Mouse (Mus musculus) CH12.LX (cell line): Measurements from ENCODE around the gene Acoxl. TPM values are rescaled to one million over a fixed set of nuclear protein-coding genes. Genes with fewer than 3 reads are reported as not detected.

Source experiments
- DNase-seq: peaks from one replicate; pipeline ENCODE4 v3.0.0-alpha.2; 2013; ENCODE audit errors: extremely low read depth
- H3K27ac ChIP-seq: 2 replicates; pipeline ENCODE4 v1.5.1; 2012; ENCODE audit warnings: low read depth, mild to moderate bottlenecking, control low read depth, moderate library complexity; ENCODE audit not compliant: insufficient read depth
- H3K27me3 ChIP-seq: replicated peaks from 2 replicates; pipeline ENCODE3; 2012; ENCODE audit warnings: inconsistent platforms
- H3K36me3 ChIP-seq, 2 experiments: replicated peaks in 1 of 2; 2 replicates each; pipeline versions ENCODE3 to v1.6.1; 2012; ENCODE audit warnings: inconsistent platforms in 1 of 2, low read length in 1 of 2, mild to moderate bottlenecking in 1 of 2, mixed read lengths in 1 of 2, moderate library complexity in 1 of 2; ENCODE audit not compliant: control insufficient read depth in 1 of 2, insufficient read depth in 1 of 2
- H3K4me1 ChIP-seq, 2 experiments: 2 replicates each; pipeline ENCODE4 v1.6.1; 2012; ENCODE audit warnings: inconsistent platforms in 1 of 2, moderate library complexity in 1 of 2; ENCODE audit not compliant: insufficient read depth in 2 of 2, control insufficient read depth in 1 of 2
- H3K4me2 ChIP-seq: 2 replicates; pipeline ENCODE4 v1.6.1; 2012; ENCODE audit warnings: low read depth, mild to moderate bottlenecking, control low read depth; ENCODE audit not compliant: poor library complexity, insufficient read depth, severe bottlenecking
- H3K4me3 ChIP-seq, 3 experiments: fragments of 150-350 bp in 1 of 3; sonication (generic) in 1 of 3; replicated peaks in 1 of 3; 2 replicates each; pipeline versions ENCODE3 to v1.5.1; 2011 to 2012; ENCODE audit warnings: low read depth in 2 of 3, low read length in 2 of 3, mild to moderate bottlenecking in 2 of 3, moderate library complexity in 2 of 3, control low read depth in 1 of 3, improper control_type of control experiment in 1 of 3, inconsistent platforms in 1 of 3, mixed read lengths in 1 of 3; ENCODE audit not compliant: poor library complexity in 1 of 3
- H3K79me2 ChIP-seq: replicated peaks from 2 replicates; pipeline ENCODE4 v1.6.1; 2012; ENCODE audit warnings: mild to moderate bottlenecking, moderate library complexity; ENCODE audit not compliant: control insufficient read depth, poor library complexity, insufficient read depth, severe bottlenecking; ENCODE audit errors: extremely low read depth
- H3K9ac ChIP-seq: 2 replicates; pipeline ENCODE4 v1.6.1; 2012; ENCODE audit warnings: low read depth, mild to moderate bottlenecking, control low read depth, moderate library complexity; ENCODE audit not compliant: insufficient read depth
- H3K9me3 ChIP-seq: replicated peaks from 2 replicates; pipeline ENCODE3; 2012; ENCODE audit warnings: low read length, inconsistent platforms, mixed read lengths
- BHLHE40 ChIP-seq: IDR thresholded peaks from 2 replicates; pipeline ENCODE4 v1.6.1; 2011; ENCODE audit warnings: mild to moderate bottlenecking, low read depth, low read length, improper control_type of control experiment
- CHD1 ChIP-seq: IDR thresholded peaks from 2 replicates; pipeline ENCODE4 v1.6.1; 2012; ENCODE audit warnings: low read depth, low read length, improper control_type of control experiment, inconsistent platforms
- CHD2 ChIP-seq: IDR thresholded peaks from 2 replicates; pipeline ENCODE4 v1.6.1; 2011; ENCODE audit warnings: low read length, improper control_type of control experiment
- CTCF ChIP-seq, 2 experiments: IDR thresholded peaks in 1 of 2; conservative IDR thresholded peaks in 1 of 2; 2 replicates each; pipeline ENCODE4 v1.5.1; 2011 to 2012; ENCODE audit warnings: low read depth in 2 of 2, low read length in 2 of 2, improper control_type of control experiment in 1 of 2, inconsistent platforms in 1 of 2, mild to moderate bottlenecking in 1 of 2, moderate library complexity in 1 of 2
- E2F4 ChIP-seq: IDR thresholded peaks from 2 replicates; pipeline ENCODE4 v1.6.1; 2011; ENCODE audit warnings: low read depth, low read length, improper control_type of control experiment; ENCODE audit not compliant: insufficient replicate concordance
- ELF1 ChIP-seq: IDR thresholded peaks from 2 replicates; pipeline ENCODE4 v1.6.1; 2014; ENCODE audit warnings: low read depth, mild to moderate bottlenecking, inconsistent platforms, low read length, improper control_type of control experiment
- EP300 ChIP-seq: IDR thresholded peaks from 2 replicates; pipeline ENCODE4 v1.6.1; 2011; ENCODE audit warnings: low read length, improper control_type of control experiment
- ETS1 ChIP-seq: conservative IDR thresholded peaks from 2 replicates; pipeline ENCODE4 v1.6.1; 2012; ENCODE audit warnings: low read depth, mild to moderate bottlenecking, inconsistent platforms, low read length, improper control_type of control experiment, moderate library complexity
- GABPA ChIP-seq: IDR thresholded peaks from 2 replicates; pipeline ENCODE4 v1.6.1; 2012; ENCODE audit warnings: low read depth, low read length, improper control_type of control experiment, inconsistent platforms; ENCODE audit not compliant: insufficient replicate concordance
- HCFC1 ChIP-seq: IDR thresholded peaks from 2 replicates; pipeline ENCODE4 v1.6.1; 2012; ENCODE audit warnings: low read depth, mild to moderate bottlenecking, inconsistent platforms, low read length, improper control_type of control experiment
- IRF4 ChIP-seq: IDR thresholded peaks from 2 replicates; pipeline ENCODE4 v1.6.1; 2014; ENCODE audit warnings: low read depth, mild to moderate bottlenecking, inconsistent platforms, low read length, improper control_type of control experiment
- JUN ChIP-seq: IDR thresholded peaks from 2 replicates; pipeline ENCODE4 v1.6.1; 2011; ENCODE audit warnings: low read depth, mild to moderate bottlenecking, low read length, improper control_type of control experiment, moderate library complexity; ENCODE audit not compliant: insufficient read depth
- JUND ChIP-seq: conservative IDR thresholded peaks from 2 replicates; pipeline ENCODE4 v1.6.1; 2011; ENCODE audit warnings: low read depth, low read length, improper control_type of control experiment
- KAT2A ChIP-seq: IDR thresholded peaks from 2 replicates; pipeline ENCODE4 v1.6.1; 2012; ENCODE audit warnings: low read length, improper control_type of control experiment, inconsistent platforms; ENCODE audit not compliant: insufficient replicate concordance
- MAFK ChIP-seq: IDR thresholded peaks from 2 replicates; pipeline ENCODE4 v1.6.1; 2011; ENCODE audit warnings: low read length, improper control_type of control experiment; ENCODE audit not compliant: insufficient replicate concordance
- MAX ChIP-seq: IDR thresholded peaks from 2 replicates; pipeline ENCODE4 v1.6.1; 2011; ENCODE audit warnings: low read length, improper control_type of control experiment
- MAZ ChIP-seq: IDR thresholded peaks from 2 replicates; pipeline ENCODE4 v1.6.1; 2012; ENCODE audit warnings: low read depth, mild to moderate bottlenecking, inconsistent platforms, low read length, improper control_type of control experiment, moderate library complexity
- MEF2A ChIP-seq: IDR thresholded peaks from 2 replicates; pipeline ENCODE4 v1.6.1; 2014; ENCODE audit warnings: low read depth, mild to moderate bottlenecking, inconsistent platforms, low read length, improper control_type of control experiment, borderline replicate concordance
- MXI1 ChIP-seq: IDR thresholded peaks from 2 replicates; pipeline ENCODE4 v1.6.1; 2011; ENCODE audit warnings: mild to moderate bottlenecking, low read depth, low read length, improper control_type of control experiment
- MYC ChIP-seq: IDR thresholded peaks from 2 replicates; pipeline ENCODE4 v1.6.1; 2011; ENCODE audit warnings: low read depth, mild to moderate bottlenecking, improper control_type of control experiment, low read length
- NELFE ChIP-seq: IDR thresholded peaks from 2 replicates; pipeline ENCODE4 v1.6.1; 2011; ENCODE audit warnings: low read depth, low read length, improper control_type of control experiment
- NRF1 ChIP-seq: IDR thresholded peaks from 2 replicates; pipeline ENCODE4 v1.6.1; 2014; ENCODE audit warnings: low read depth, mild to moderate bottlenecking, inconsistent platforms, low read length, improper control_type of control experiment, moderate library complexity
- PAX5 ChIP-seq: IDR thresholded peaks from 2 replicates; pipeline ENCODE4 v1.6.1; 2012; ENCODE audit warnings: low read length, inconsistent platforms, mixed read lengths
- POLR2A ChIP-seq: IDR thresholded peaks from 2 replicates; pipeline ENCODE4 v1.6.1; 2011; ENCODE audit warnings: low read depth, mild to moderate bottlenecking, improper control_type of control experiment, low read length
- POLR2AphosphoS2 ChIP-seq: IDR thresholded peaks from 2 replicates; pipeline ENCODE4 v1.6.1; 2011; ENCODE audit warnings: low read depth, low read length, improper control_type of control experiment
- RAD21 ChIP-seq: IDR thresholded peaks from 2 replicates; pipeline ENCODE4 v1.6.1; 2011; ENCODE audit warnings: low read depth, mild to moderate bottlenecking, low read length, improper control_type of control experiment, moderate library complexity
- RCOR1 ChIP-seq: conservative IDR thresholded peaks from 2 replicates; pipeline ENCODE4 v1.6.1; 2012; ENCODE audit warnings: low read depth, mild to moderate bottlenecking, inconsistent platforms, low read length, improper control_type of control experiment
- SIN3A ChIP-seq: IDR thresholded peaks from 2 replicates; pipeline ENCODE4 v1.6.1; 2012; ENCODE audit warnings: low read length, improper control_type of control experiment, inconsistent platforms
- SMC3 ChIP-seq: IDR thresholded peaks from 2 replicates; pipeline ENCODE4 v1.6.1; 2011; ENCODE audit warnings: low read depth, low read length, improper control_type of control experiment
- TBP ChIP-seq: conservative IDR thresholded peaks from 2 replicates; pipeline ENCODE4 v1.6.1; 2011; ENCODE audit warnings: low read depth, low read length, improper control_type of control experiment
- TCF12 ChIP-seq: IDR thresholded peaks from 2 replicates; pipeline ENCODE4 v1.6.1; 2014; ENCODE audit warnings: low read depth, mild to moderate bottlenecking, inconsistent platforms, low read length, improper control_type of control experiment
- UBTF ChIP-seq: IDR thresholded peaks from 2 replicates; pipeline ENCODE4 v1.6.1; 2012; ENCODE audit warnings: low read depth, mild to moderate bottlenecking, inconsistent platforms, low read length, improper control_type of control experiment, moderate library complexity
- USF1 ChIP-seq: IDR thresholded peaks from 2 replicates; pipeline ENCODE4 v1.6.1; 2014; ENCODE audit warnings: low read depth, mild to moderate bottlenecking, inconsistent platforms, low read length, improper control_type of control experiment
- USF2 ChIP-seq: conservative IDR thresholded peaks from 2 replicates; pipeline ENCODE4 v1.6.1; 2011; ENCODE audit warnings: low read depth, low read length, improper control_type of control experiment
- ZC3H11A ChIP-seq: IDR thresholded peaks from 2 replicates; pipeline ENCODE4 v1.6.1; 2012; ENCODE audit warnings: low read depth, mild to moderate bottlenecking, inconsistent platforms, low read length, improper control_type of control experiment
- ZKSCAN1 ChIP-seq: IDR thresholded peaks from 2 replicates; pipeline ENCODE4 v1.6.1; 2012; ENCODE audit warnings: low read depth, inconsistent platforms, low read length, improper control_type of control experiment, borderline replicate concordance
- ZMIZ1 ChIP-seq: IDR thresholded peaks from 2 replicates; pipeline ENCODE4 v1.6.1; 2012; ENCODE audit warnings: low read depth, mild to moderate bottlenecking, inconsistent platforms, low read length, improper control_type of control experiment
- ZNF384 ChIP-seq: IDR thresholded peaks from 2 replicates; pipeline ENCODE4 v1.6.1; 2012; ENCODE audit warnings: low read depth, low read length, improper control_type of control experiment, inconsistent platforms
- dilution Hi-C: fragments of 300-500 bp; cut with MboI; formaldehyde crosslinking; loops from 2 replicates; pipeline ENCODE4 v1.14.3; 2020; ENCODE audit warnings: low sequenced_read_pairs; ENCODE audit not compliant: extremely low pct_unique_long_range_greater_than_20kb, extremely low pct_ligation_motif_present
- in situ Hi-C: fragments of 300-500 bp; cut with MboI; formaldehyde crosslinking; loops from 3 replicates; pipeline ENCODE4 v1.14.3; 2019; ENCODE audit warnings: low sequenced_read_pairs, low pct_ligation_motif_present, low pct_unique_long_range_greater_than_20kb, mixed read lengths
- polyA plus RNA-seq: library from polyadenylated mRNA; unstranded; fragments of >175 nt; gene quantifications from 2 replicates; pipeline ENCODE4 v1.2.1, GENCODE M21; 2012; ENCODE audit warnings: low read depth; ENCODE audit not compliant: insufficient read length
- total RNA-seq, 2 experiments: library from RNA; depleted of rRNA; stranded (reverse); fragments of 300-350 nt in 1 of 2; fragments of >200 nt in 1 of 2; gene quantifications; 2 replicates each; pipeline ENCODE4 v1.2.3; 2012 to 2014

Gene Acoxl
- total and polyA plus RNA-seq, 3 experiments: 0.25 to 0.43 TPM; not detected in 1

DNA sequence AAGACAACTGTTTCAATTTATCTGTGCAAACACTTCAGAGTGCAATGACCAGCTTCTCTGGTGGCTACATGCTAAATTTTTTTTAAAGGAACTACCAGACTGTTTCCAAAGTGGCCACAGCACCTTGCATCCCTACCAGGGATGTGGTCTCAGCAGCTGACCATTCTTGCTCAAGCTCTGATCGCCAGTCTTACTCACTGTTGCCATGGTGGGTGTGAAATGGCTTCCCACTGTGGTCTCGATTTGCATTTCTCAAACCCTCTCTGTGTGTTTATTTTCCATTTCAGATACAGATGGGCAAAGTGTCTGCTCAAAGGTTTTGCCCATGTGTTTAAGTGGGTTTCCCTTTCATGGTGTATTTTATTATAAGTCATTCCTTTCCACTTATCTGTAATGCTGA, 230.3 kb downstream of the Acoxl start:
- H3K4me3 ChIP-seq: no peak overlapping the region

GRCm38 (mm10) chr2:128071791-128072190, 233.1 kb downstream of the Acoxl start:
- peaks cover 15 to 50% of the 10 kb centered on the region in 2 experiments for H3K4me1 ChIP-seq
- dilution Hi-C loops: no loop called here
- TF ChIP-seq JUN (no peak), USF2 (no peak), ELF1 (no peak), ZKSCAN1 (no peak), TBP (no peak), ETS1 (no peak), TCF12 (no peak)
- TF ChIP-seq, all 38 proteins: peak for 0
- Histone ChIP-seq H3K4me2 (no peak overlapping the region), H3K27me3 (no peaks in the 10 kb centered on the region), H3K9me3 (no peaks in the 10 kb centered on the region), H3K36me3 (no peaks in the 10 kb centered on the region), H3K4me3 (no peak overlapping the region), H3K79me2 (no peaks in the 10 kb centered on the region), H3K9ac (no peak overlapping the region), H3K27ac (no peak overlapping the region)
- in situ Hi-C loops: no loop called here
- no peak for DNase-seq

More for the DNA sequence above, 230.3 kb downstream of the Acoxl start:
- H3K4me2 ChIP-seq: peak overlapping the region; percentile 39; the same call in 1 of the 2 replicates
- no peaks in the 10 kb centered on the region for H3K79me2 ChIP-seq
- dilution Hi-C loops: no loop called here
- TF ChIP-seq IRF4 (peak; percentile 87), E2F4 (no peak), ETS1 (peak; percentile 94), TCF12 (peak; percentile 96), HCFC1 (no peak), SMC3 (no peak), POLR2A (no peak), RAD21 (no peak), ZMIZ1 (no peak), CHD1 (no peak), MYC (0 out of 2 replicates have a peak, but pooled peaks have one; percentile 63), PAX5 (no peak), EP300 (peak; percentile 94), MXI1 (peak; percentile 28; the same call in 1 of the 2 replicates), CHD2 (0 out of 2 replicates have a peak, but pooled peaks have one; percentile 41), MAZ (no peak), BHLHE40 (peak; percentile 86), TBP (no peak), JUN (peak; percentile 67), ZKSCAN1 (no peak), POLR2AphosphoS2 (no peak), MEF2A (peak; percentile 89), NELFE (no peak), ELF1 (no peak), SIN3A (peak; percentile 57; the same call in 1 of the 2 replicates), MAX (peak; percentile 35; the same call in 1 of the 2 replicates), NRF1 (no peak), MAFK (peak; percentile 85), GABPA (no peak), ZNF384 (peak; percentile 64), USF1 (no peak), KAT2A (no peak), CTCF (conservative IDR thresholded peaks at IDR 0.05 in 1 of 2, IDR thresholded peaks at IDR 0.05 in 1 of 2; ENCODE audit: low read depth in 2 of 2, low read length in 2 of 2) (no peak), JUND (peak; percentile 80), ZC3H11A (no peak), RCOR1 (no peak), UBTF (no peak), USF2 (no peak)
- TF ChIP-seq, all 38 proteins: peak for 15
- Histone ChIP-seq H3K27ac (no peak overlapping the region), H3K4me1 (peaks cover 15 to 74% of the 10 kb centered on the region in 2 experiments), H3K9ac (no peak overlapping the region), H3K9me3 (no peaks in the 10 kb centered on the region), H3K36me3 (no peaks in the 10 kb centered on the region), H3K27me3 (peaks cover 3% of the 10 kb centered on the region)
- in situ Hi-C loops: no loop called here
- DNase-seq: peak; percentile 71
